Mouse (Mus musculus): ENCODE data around the gene Mxra8.

The Mxra8 gene

GRCm38 (mm10) chr4:155839483-155839910, at the start of gene Mxra8:
TSS of gene Mxra8 (plus strand) at chr4:155839680.
- peak; percentile 93 to 96 for DNase-seq (ENCODE audit: low spot score in 2 of 2)

GRCm38 (mm10) chr4:155790021-155790489, 49.4 kb upstream of the Mxra8 start, which contains the start of gene Ankrd65:
TSS of gene Ankrd65 (plus strand) at chr4:155790439.
- no peak for DNase-seq (ENCODE audit: low spot score in 2 of 2)

GRCm38 (mm10) chr4:155790650-155791161, 48.8 kb upstream of the Mxra8 start:
- no peak for DNase-seq (ENCODE audit: low spot score in 2 of 2)

DNA sequence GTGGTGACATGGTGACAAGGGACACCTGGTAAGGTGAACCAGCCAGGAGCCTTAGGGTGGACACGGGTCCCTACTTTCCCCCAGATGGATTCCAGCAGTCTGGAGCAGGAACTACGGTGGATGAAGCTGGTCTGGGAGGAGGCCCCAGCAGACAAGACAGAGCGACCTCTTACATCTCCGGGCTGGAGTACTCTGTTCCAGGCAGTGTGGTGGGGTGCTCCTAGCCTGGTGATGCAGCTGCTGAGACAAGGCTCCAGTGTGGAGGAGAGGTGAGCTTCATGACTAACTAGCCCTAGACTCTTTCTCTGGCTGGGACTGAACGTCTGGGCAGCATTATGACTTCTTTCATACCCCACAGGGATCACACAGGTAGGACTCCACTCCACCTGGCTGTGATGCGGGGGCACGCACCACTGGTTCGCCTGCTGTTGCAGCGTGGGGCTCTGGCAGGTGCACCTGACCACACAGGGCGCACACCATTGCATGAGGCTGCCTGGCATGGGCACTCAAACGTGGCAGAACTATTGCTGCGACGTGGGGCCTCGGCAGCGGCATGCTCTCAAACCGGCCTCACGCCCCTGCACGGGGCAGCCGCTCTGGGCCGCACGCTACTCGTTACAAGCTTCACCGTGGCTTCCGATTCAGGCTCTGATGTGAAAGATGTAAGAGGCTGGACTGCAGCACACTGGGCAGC, 48.1 kb upstream of the Mxra8 start:
- no peak for DNase-seq (ENCODE audit: low spot score in 2 of 2)

DNA sequence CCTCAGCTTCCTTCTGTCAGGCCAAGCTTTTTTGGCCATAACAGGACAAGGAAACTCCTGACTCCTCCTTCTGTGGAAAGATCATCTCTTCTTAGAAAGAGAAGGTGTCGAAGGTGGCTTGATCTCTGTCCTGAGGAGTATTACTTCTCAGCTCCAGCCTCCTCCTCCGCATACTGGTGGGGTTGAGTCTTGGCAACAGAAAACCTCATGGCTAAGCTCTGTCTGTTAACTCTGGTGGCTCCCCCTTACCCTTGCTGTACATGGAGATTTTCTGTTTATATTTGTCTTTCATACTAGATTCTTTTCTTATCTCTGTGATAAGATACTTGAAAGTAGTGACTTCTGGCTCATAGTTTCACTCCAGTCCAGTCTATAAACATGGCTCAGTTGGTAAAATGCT, 45.8 kb upstream of the Mxra8 start:
- no peak for DNase-seq (ENCODE audit: low spot score in 2 of 2)

GRCm38 (mm10) chr4:155802075-155802474, 37.4 kb upstream of the Mxra8 start:
- no peak for DNase-seq (ENCODE audit: low spot score in 2 of 2)

GRCm38 (mm10) chr4:155802741-155803339, 36.6 kb upstream of the Mxra8 start, which contains the start of gene Mrpl20:
TSS of gene Mrpl20 (plus strand) at chr4:155802878.
- no peak for DNase-seq (ENCODE audit: low spot score in 2 of 2)

DNA sequence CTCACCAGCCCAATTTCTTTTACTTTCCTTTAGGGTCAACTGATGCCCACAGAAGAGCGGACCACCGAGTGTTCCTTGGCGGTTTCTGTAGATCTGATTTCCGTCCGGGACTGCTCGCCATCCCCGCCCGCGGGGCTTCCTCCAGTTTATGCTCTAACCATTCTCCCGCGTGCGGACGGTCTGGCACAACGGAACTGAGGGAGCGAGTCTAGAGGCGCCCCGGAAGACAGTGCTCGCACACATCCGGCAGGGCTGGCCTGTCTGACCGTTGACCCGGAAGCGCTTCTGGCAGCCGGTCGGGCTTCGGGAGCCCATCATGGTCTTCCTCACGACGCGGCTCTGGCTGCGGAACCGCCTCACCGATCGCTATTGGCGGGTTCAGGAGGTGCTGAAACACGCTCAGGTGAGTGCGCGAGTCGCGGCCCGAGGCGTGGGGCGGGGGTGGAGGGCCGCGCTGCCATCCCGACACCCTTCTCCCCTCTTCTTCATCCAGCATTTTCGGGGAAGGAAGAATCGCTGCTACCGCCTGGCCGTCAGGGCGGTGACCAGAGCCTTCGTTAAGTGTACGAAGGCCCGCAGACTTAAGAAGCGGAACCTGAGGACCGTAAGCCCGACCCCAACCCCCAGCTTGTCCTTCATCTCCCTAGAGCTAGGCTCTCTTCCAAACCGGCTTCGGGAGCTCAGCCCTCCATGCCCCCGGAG, 36.0 kb upstream of the Mxra8 start:
- DNase-seq (ENCODE audit: low spot score in 2 of 2): peak; percentile 92 to 93

DNA sequence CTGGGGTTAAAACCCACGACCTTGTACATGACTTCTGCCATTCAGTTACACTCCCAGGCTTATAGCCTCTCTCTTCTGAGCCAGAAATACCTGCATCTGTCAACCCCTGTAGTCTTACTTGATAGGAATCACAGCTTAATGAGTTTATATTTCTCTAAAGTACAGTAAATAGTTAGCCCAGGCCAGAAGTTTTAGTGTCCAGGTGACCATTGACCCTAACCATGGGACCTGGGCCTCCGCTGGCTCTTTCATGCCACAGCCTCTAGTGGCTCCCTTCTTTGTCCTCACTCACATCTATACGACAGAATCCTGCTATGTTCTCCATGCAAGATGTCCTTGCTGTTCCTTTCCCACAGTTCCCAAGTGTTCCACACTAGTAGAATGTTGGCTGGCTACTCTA, 31.6 kb upstream of the Mxra8 start:
- no peak for DNase-seq (ENCODE audit: low spot score in 2 of 2)

- peak; percentile 93 for DNase-seq (ENCODE audit: low spot score in 2 of 2)
These were observed 27.4 kb upstream of the Mxra8 start, which contains the start of gene Ccnl2 for GRCm38 (mm10) chr4:155811929-155812664. TSS of gene Ccnl2 (plus strand) at chr4:155812489.

GRCm38 (mm10) chr4:155812665-155813181, 26.8 kb upstream of the Mxra8 start:
- DNase-seq (ENCODE audit: low spot score in 2 of 2): no peak

GRCm38 (mm10) chr4:155817533-155817932, 21.9 kb upstream of the Mxra8 start:
- no peak for DNase-seq (ENCODE audit: low spot score in 2 of 2)

GRCm38 (mm10) chr4:155821025-155821424, 18.5 kb upstream of the Mxra8 start:
- DNase-seq (ENCODE audit: low spot score in 2 of 2): no peak

DNA sequence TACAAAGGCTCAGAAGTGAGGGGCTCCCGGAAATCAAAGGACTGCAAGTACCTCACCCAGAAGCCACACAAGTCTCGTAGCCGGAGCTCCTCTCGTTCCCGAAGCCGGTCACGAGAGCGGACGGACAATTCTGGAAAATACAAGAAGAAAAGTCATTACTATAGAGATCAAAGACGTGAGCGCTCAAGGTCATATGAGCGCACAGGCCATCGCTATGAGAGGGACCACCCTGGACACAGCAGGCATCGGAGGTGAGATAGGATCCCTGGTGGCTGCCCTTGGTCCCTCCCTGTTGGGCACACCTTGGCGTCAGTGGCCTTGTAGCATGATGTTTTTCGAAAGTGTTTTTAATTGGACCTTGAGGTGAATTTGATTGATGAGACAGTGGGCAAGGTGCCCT, 16.0 kb upstream of the Mxra8 start:
- no peak for DNase-seq (ENCODE audit: low spot score in 2 of 2)

- DNase-seq (ENCODE audit: low spot score in 2 of 2): no peak
These were observed 9.6 kb upstream of the Mxra8 start for GRCm38 (mm10) chr4:155829866-155830265.

GRCm38 (mm10) chr4:155830596-155830995, 8.9 kb upstream of the Mxra8 start:
- DNase-seq (ENCODE audit: low spot score in 2 of 2): no peak

DNA sequence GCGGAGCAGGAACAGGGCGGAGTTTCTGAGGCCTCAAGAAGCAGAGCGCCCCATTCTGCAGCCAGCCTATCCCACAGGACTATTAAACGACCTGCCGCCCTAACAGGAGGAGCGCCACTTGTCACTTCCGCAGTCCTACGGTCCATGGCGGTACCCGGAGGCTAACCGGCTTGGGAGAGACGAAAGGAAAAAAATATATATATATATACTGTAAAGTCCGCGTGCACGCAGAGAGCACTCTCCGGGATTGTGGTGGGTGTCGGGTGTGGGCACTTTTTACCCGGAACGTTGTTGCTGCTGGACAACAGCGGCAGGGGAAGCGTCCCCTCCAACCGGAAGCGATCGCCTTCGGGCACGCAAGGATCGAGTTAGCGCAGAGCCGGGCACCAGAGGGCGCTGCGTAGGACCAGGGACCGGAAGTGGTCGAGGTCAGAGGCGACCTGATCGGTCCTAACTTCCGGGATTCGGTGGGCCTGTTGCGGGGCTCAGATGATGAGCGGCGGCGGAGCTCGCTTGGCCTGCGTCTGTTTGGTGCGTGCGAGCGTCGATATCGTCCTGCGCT, 8.2 kb upstream of the Mxra8 start, which contains the start of gene Aurkaip1:
TSS of gene Aurkaip1 (plus strand) at position 68 of the 562 bp plus-strand sequence.
- peak; percentile 89 to 94 for DNase-seq (ENCODE audit: low spot score in 2 of 2)

DNA sequence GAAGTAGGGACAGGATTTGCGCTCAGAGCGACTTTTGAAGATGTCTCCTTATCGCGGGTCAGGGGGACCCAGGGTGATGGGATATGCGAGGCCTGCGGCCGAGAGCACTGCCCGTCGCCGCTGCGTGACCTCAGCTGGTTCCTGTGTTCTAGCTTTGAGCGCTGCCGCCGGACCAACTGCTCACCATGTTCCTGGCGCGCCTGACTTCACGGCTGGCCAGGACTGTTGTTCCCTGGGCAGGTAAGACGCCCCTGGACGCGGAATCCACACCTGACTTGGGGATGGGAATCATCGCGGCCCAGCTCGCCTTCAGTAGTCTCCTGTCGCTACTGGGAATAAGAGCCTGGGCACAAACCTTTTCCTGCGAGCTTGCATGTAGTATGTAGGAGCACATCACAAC, 7.6 kb upstream of the Mxra8 start:
- DNase-seq (ENCODE audit: low spot score in 2 of 2): no peak

DNA sequence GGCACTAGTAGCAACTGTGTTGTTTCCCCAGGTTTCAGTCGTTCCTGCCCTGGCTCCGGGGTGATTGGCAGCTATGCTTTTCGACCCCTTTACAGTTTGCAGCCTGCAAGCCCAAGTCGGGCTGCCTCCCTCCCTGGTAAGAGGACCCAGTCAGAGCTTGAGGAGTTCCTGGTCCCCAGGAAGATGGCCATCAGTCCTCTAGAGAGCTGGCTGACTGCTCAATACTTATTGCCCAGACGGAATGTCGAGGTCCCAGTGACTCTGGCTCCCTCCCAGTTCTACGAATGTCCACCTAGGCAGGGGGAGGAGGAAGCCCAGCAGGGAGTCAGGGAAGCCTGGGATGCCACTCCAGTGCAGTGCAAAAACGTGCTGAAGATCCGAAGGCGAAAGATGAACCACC, 7.2 kb upstream of the Mxra8 start:
- no peak for DNase-seq (ENCODE audit: low spot score in 2 of 2)

DNA sequence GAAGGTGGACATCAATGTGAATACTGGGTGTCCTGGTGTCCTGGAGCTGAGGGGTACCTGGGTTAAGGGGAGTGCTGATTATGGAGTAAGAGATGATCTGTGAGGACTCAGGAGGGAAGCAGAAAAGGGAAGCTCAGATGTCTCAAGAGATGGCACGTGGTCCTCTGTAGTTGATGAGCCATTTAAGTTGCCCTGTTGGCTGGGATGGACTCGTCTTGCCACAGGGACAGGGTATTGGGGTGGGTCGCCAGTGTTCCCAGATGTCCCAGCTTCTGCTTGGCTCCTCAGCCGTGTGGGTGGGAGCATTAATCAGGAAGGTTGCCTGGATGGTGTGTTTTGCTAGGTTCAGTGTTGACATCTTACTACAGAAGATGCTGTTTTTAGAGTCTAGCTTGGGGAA, 6.2 kb upstream of the Mxra8 start:
- no peak for DNase-seq (ENCODE audit: low spot score in 2 of 2)

GRCm38 (mm10) chr4:155833836-155834235, 5.6 kb upstream of the Mxra8 start:
- peak; percentile 84 to 88 for DNase-seq (ENCODE audit: low spot score in 2 of 2)

Data from heart, adult 9 months (tissue).